8 mouse cellular contexts compared by ENCODE assay signal in the genomic region with DNA sequence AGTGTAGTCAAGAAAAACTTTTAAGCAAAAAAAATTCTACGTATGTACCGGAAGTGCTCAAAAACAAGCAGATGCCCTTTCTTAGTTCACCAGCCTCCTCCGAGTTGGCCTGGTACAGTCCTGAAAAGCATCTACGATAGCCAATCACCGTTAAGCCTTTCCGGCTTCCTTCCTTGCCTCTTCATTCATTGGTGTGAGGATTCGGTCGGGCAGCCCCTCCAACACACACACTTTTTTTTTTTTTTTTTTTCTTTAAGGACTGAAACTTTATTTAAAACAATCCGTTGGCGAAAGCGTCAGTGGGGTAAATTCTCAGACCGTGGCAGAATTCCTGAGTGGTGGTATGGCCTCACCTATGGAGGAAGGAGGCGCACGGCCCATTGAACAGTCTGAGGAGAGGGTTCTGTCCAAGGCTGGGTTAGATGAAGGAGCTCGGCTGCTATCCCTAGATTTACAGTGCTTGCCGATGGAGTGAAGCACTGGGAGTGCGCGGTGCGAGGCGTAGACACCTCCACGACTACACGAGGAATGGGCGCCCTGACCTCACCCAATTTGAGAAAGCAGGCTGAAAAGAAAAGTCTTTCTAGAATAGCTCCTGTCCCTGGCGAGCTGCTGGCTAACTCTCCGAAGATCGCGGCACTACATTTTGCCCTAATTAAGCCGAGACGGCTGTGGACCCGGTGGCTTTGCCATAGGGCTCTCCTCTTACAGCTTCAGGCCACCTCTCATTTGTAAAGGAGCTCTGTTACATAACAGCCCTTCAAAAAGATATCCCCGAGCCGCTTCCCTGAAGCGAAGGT. TPM values are rescaled to one million over a fixed set of nuclear protein-coding genes. Genes with fewer than 3 reads are reported as not detected.
DNase-seq lines count a peak whose midpoint lies in the region; ATAC-seq and TF ChIP-seq lines count a peak whose summit lies in the region.

No protein-coding gene starts in this region.

- peak overlapping the region; percentile 86 for H3K9ac ChIP-seq in limb, embryonic 11.5 days (ENCODE audit: low read length)
- H3K9ac ChIP-seq in midbrain, embryonic 12.5 days (replicated peaks) = peak overlapping the region; percentile 94

- DNase-seq in cerebellum, adult 9-10 months = no peak
- peak; percentile 82 for DNase-seq in embryo, embryonic 11.5 days (ENCODE audit: low read depth, low spot score)
- peak; percentile 79 for DNase-seq in gonadal fat pad, adult 2 months (ENCODE audit: low read depth)
- peak; percentile 97 for DNase-seq in kidney, adult 2 months
- DNase-seq in limb, embryonic 11.5 days (ENCODE audit: low spot score) = no peak
- DNase-seq in spleen, adult 2 months (ENCODE audit: low read depth in 1 of 2, low spot score in 2 of 2) = peak; percentile 74 to 98

- WGBS in kidney, adult 2 months = under 1% methylated on average over 33 of the region's 33 CpGs
- under 1% methylated on average over 33 of the region's 33 CpGs for WGBS in limb, embryonic 11.5 days
- WGBS in midbrain, embryonic 12.5 days = under 1% methylated on average over 33 of the region's 33 CpGs
- under 1% methylated on average over 33 of the region's 33 CpGs for WGBS in spleen, adult 2 months

- ATAC-seq in cerebellum, adult (ENCODE audit: insufficient number of reproducible peaks, low FRiP score, low TSS enrichment) = peak; percentile 92
- ATAC-seq in limb, embryonic 11.5 days (ENCODE audit: insufficient number of reproducible peaks, low FRiP score, low TSS enrichment, low read depth) = peak; percentile 96
- ATAC-seq in midbrain, embryonic 12.5 days (ENCODE audit: low FRiP score, low read depth) = peak; percentile 94

- no peaks in the 10 kb centered on the region for H3K27me3 ChIP-seq in kidney, adult 2 months (replicated peaks; ENCODE audit: control insufficient read depth, insufficient read depth, low read length)
- no peaks in the 10 kb centered on the region for H3K27me3 ChIP-seq in limb, embryonic 11.5 days (ENCODE audit: control insufficient read depth, insufficient read depth, low read length)
- no peaks in the 10 kb centered on the region for H3K27me3 ChIP-seq in midbrain, embryonic 12.5 days
- no peaks in the 10 kb centered on the region for H3K27me3 ChIP-seq in spleen, adult 2 months (ENCODE audit: control insufficient read depth, insufficient read depth, low read length)

- H3K27ac ChIP-seq in kidney, adult 2 months (ENCODE audit: insufficient read depth, low read depth, low read length) = peak overlapping the region; percentile 93
- peak overlapping the region; percentile 96 for H3K27ac ChIP-seq in limb, embryonic 11.5 days (replicated peaks; ENCODE audit: low read depth, low read length)
- H3K27ac ChIP-seq in midbrain, embryonic 12.5 days (replicated peaks) = peak overlapping the region; percentile 97
- H3K27ac ChIP-seq in spleen, adult 2 months (ENCODE audit: insufficient read depth, low read length) = peak overlapping the region; percentile 94

- H3K9me3 ChIP-seq in limb, embryonic 11.5 days (ENCODE audit: control insufficient read depth, low read length) = no peaks in the 10 kb centered on the region
- H3K9me3 ChIP-seq in midbrain, embryonic 12.5 days = no peaks in the 10 kb centered on the region

- peaks cover 1% of the 10 kb centered on the region; the same call in 1 of the 2 replicates for H3K36me3 ChIP-seq in kidney, adult 2 months (ENCODE audit: control insufficient read depth, insufficient read depth, low read length)
- H3K36me3 ChIP-seq in limb, embryonic 11.5 days (ENCODE audit: control insufficient read depth, insufficient read depth, low read length) = no peaks in the 10 kb centered on the region
- H3K36me3 ChIP-seq in midbrain, embryonic 12.5 days = peaks cover 4% of the 10 kb centered on the region; the same call in 1 of the 2 replicates
- H3K36me3 ChIP-seq in spleen, adult 2 months (ENCODE audit: control insufficient read depth, insufficient read depth, low read length) = peaks cover 2% of the 10 kb centered on the region

- peaks cover 4% of the 10 kb centered on the region; the same call in 1 of the 2 replicates for H3K4me1 ChIP-seq in kidney, adult 2 months (ENCODE audit: control insufficient read depth, insufficient read depth, low read length)
- 0 out of 2 replicates have a peak, but pooled peaks cover 3% of the 10 kb centered on the region for H3K4me1 ChIP-seq in limb, embryonic 11.5 days (ENCODE audit: control insufficient read depth, insufficient read depth, low read length)
- peaks cover 16% of the 10 kb centered on the region for H3K4me1 ChIP-seq in midbrain, embryonic 12.5 days
- peaks cover 3% of the 10 kb centered on the region for H3K4me1 ChIP-seq in spleen, adult 2 months (ENCODE audit: control insufficient read depth, insufficient read depth, insufficient read length)

- H3K4me2 ChIP-seq in limb, embryonic 11.5 days (ENCODE audit: low read depth, severe bottlenecking) = peak overlapping the region; percentile 60
- H3K4me2 ChIP-seq in midbrain, embryonic 12.5 days (replicated peaks) = peak overlapping the region; percentile 81

- TF ChIP-seq POLR2A in kidney, adult 2 months (IDR thresholded peaks at IDR 0.05; ENCODE audit: low read depth, low read length) = no peak
- TF ChIP-seq POLR2A in spleen, adult 2 months (IDR thresholded peaks at IDR 0.05; ENCODE audit: low read depth, low read length) = no peak

- peak overlapping the region; percentile 76 for H3K4me3 ChIP-seq in kidney, adult 2 months (ENCODE audit: insufficient read depth, low read depth, low read length)
- peak overlapping the region; percentile 90 for H3K4me3 ChIP-seq in limb, embryonic 11.5 days (ENCODE audit: low read depth, low read length)
- peak overlapping the region; percentile 96 for H3K4me3 ChIP-seq in midbrain, embryonic 12.5 days
- H3K4me3 ChIP-seq in spleen, adult 2 months (ENCODE audit: extremely low read depth, insufficient read depth, insufficient read length) = peak overlapping the region; percentile 98

- no peak for TF ChIP-seq CTCF in kidney, adult 2 months (conservative IDR thresholded peaks at IDR 0.05; ENCODE audit: insufficient read depth, insufficient read length, low read depth, low read length)
- no peak for TF ChIP-seq CTCF in spleen, adult 2 months (IDR thresholded peaks at IDR 0.05; ENCODE audit: extremely low read depth, insufficient read depth, insufficient read length, insufficient replicate concordance)

RNA-seq across cellular contexts. Expression of a gene that starts 0.8 kb away (rescaled TPM):
- polyA plus RNA-seq in gonadal fat pad, adult 2 months (2012; rRNA removed) = 60.7 and 61.8 TPM in 2 replicates
- 59.6 and 65.8 TPM in 2 replicates for polyA plus RNA-seq in kidney, adult 2 months (2012; rRNA removed)
- 31.1 and 32.6 TPM in 2 replicates for polyA plus RNA-seq in limb, embryonic 11.5 days (2014; fragmentation: Nextera tagmentation; extraction: Ambion mirVana)
- polyA plus RNA-seq in midbrain, embryonic 12.5 days (2016; fragmentation: Nextera tagmentation; extraction: Ambion mirVana) = 28.1 and 29.5 TPM in 2 replicates
- polyA plus RNA-seq in spleen, adult 2 months (2012; rRNA removed) = 24.2 and 27.1 TPM in 2 replicates

RNA-seq across cellular contexts. Expression of a gene that starts 11.4 kb away (rescaled TPM):
- 16.8 and 18.8 TPM in 2 replicates for polyA plus RNA-seq in gonadal fat pad, adult 2 months (2012; rRNA removed)
- 9.3 and 11.1 TPM in 2 replicates for polyA plus RNA-seq in kidney, adult 2 months (2012; rRNA removed)
- 57.3 and 57.6 TPM in 2 replicates for polyA plus RNA-seq in limb, embryonic 11.5 days (2014; fragmentation: Nextera tagmentation; extraction: Ambion mirVana)
- polyA plus RNA-seq in midbrain, embryonic 12.5 days (2016; fragmentation: Nextera tagmentation; extraction: Ambion mirVana) = 42.5 and 45.9 TPM in 2 replicates
- polyA plus RNA-seq in spleen, adult 2 months (2012; rRNA removed) = 12.8 and 13.3 TPM in 2 replicates

RNA-seq across cellular contexts. Expression of a gene that starts 18.1 kb away (rescaled TPM):
- polyA plus RNA-seq in gonadal fat pad, adult 2 months (2012; rRNA removed) = 1.4 and 1.7 TPM in 2 replicates
- polyA plus RNA-seq in kidney, adult 2 months (2012; rRNA removed) = 0.46 and 0.48 TPM in 2 replicates
- polyA plus RNA-seq in limb, embryonic 11.5 days (2014; fragmentation: Nextera tagmentation; extraction: Ambion mirVana) = 7.4 and 9.9 TPM in 2 replicates
- 22.5 and 26.3 TPM in 2 replicates for polyA plus RNA-seq in midbrain, embryonic 12.5 days (2016; fragmentation: Nextera tagmentation; extraction: Ambion mirVana)
- 28.2 and 42.6 TPM in 2 replicates for polyA plus RNA-seq in spleen, adult 2 months (2012; rRNA removed)

RNA-seq across cellular contexts. Expression of a gene that starts 27.7 kb away (rescaled TPM):
- polyA plus RNA-seq in gonadal fat pad, adult 2 months (2012; rRNA removed) = 3.0 and 3.5 TPM in 2 replicates
- polyA plus RNA-seq in kidney, adult 2 months (2012; rRNA removed) = 2.0 TPM in 2 replicates
- 4.6 and 6.1 TPM in 2 replicates for polyA plus RNA-seq in limb, embryonic 11.5 days (2014; fragmentation: Nextera tagmentation; extraction: Ambion mirVana)
- polyA plus RNA-seq in midbrain, embryonic 12.5 days (2016; fragmentation: Nextera tagmentation; extraction: Ambion mirVana) = 9.1 and 10.9 TPM in 2 replicates
- polyA plus RNA-seq in spleen, adult 2 months (2012; rRNA removed) = 0.28 and 0.32 TPM in 2 replicates

RNA-seq across cellular contexts. Expression of a gene that starts 36.8 kb away (rescaled TPM):
- 93.5 and 97.4 TPM in 2 replicates for polyA plus RNA-seq in gonadal fat pad, adult 2 months (2012; rRNA removed)
- polyA plus RNA-seq in kidney, adult 2 months (2012; rRNA removed) = 188 and 193 TPM in 2 replicates
- polyA plus RNA-seq in limb, embryonic 11.5 days (2014; fragmentation: Nextera tagmentation; extraction: Ambion mirVana) = 129 TPM in 2 replicates
- 169 and 183 TPM in 2 replicates for polyA plus RNA-seq in midbrain, embryonic 12.5 days (2016; fragmentation: Nextera tagmentation; extraction: Ambion mirVana)
- polyA plus RNA-seq in spleen, adult 2 months (2012; rRNA removed) = 25.3 and 32.3 TPM in 2 replicates

Comparison
In these comparisons a context has a peak if more than half of its experiments do, and no peak if none do; other contexts are left out.
1. DNase-seq: peak in embryo, embryonic 11.5 days (single experiment), gonadal fat pad, adult 2 months (single experiment), kidney, adult 2 months (single experiment) and spleen, adult 2 months (2 of 2); none in cerebellum, adult 9-10 months (single experiment) and limb, embryonic 11.5 days (single experiment).
2. Peak in every context shown above with its lines, with median percentiles within 50 percentile points of each other: ATAC-seq, H3K27ac ChIP-seq and H3K4me3 ChIP-seq.